Mouse (Mus musculus): Measurements from ENCODE around the gene Cdk10.

DNA sequence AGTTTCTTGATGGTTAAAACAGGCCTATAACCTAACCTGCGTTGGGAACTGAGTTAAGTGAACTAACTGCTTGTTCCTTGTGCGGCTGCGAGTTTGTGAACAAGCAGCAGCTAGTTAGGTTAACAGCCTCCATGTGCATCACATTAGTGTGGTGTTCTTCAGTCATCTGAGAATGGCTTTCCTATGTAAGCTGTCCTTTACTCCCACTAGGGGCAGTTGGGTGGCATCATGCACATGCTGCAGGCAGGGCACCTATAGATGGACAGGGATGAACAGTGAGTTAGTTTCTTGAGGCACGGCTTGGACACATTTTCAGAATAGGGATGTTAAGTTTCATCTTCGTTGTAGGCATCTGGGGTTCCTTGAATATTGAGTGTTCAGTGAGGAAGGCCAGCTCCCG, 30.5 kb downstream of the Cdk10 start:
- no peak for TF ChIP-seq EP300 (IDR thresholded peaks at IDR 0.05)
- peak; percentile 53 for TF ChIP-seq CTCF (IDR thresholded peaks at IDR 0.05)
